In the genomic region with DNA sequence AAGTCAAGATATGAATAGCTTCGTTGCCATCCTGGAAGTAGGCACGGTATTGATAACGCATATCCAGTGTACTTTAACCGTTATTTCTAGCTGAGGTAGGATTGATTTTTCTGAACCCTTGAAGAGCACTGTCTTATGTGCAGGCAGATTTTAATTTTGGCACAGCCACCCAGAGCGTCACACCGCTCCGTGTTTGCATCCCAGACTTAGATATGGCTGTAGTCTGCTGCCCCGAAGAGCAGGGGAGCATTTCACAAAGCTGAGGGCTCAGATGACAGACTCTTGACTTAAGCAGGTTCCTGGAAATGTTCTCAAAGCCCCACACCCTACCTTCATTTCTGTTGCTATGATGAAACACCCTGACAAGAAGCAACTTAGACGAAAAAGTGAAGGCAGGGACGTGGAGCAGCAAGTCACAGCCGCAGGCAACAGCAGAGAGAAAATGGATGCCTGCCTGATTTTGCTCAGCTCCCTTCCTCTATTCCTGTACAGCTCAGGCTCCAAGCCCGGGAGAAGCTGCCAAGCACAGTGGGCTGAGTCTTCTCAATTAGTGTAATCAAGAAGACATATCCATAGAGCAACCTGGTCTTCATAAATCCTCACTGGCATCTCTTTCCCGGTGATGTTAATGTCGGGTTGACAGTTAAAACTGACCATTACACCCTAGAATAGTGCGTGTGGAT, we compare ENCODE assay signal across 13 mouse cellular contexts.
DNase-seq lines count a peak whose midpoint lies in the region.
"Had no signal": no experiment of that assay in that cellular context is flagged by ENCODE, and none has a peak within 500 bp of the region (broad histone marks: within the 10 kb centered on the region; RNA-seq: fewer than 3 reads in every experiment).

No protein-coding gene starts in this region.

- DNase-seq in cerebellum, postnatal 36 days = peak; percentile 23 to 24
- no peak for DNase-seq in cerebellum, adult 11-12 months
- DNase-seq in layer of hippocampus, adult 9-11 months = peak; percentile 14
- no peak for DNase-seq in layer of hippocampus, postnatal 25 days (ENCODE audit: extremely low spot score in 1 of 2, low spot score in 1 of 2)
- peak; percentile 25 for DNase-seq in right cerebral cortex, postnatal 14 days
- DNase-seq in right cerebral cortex, adult 2 months (ENCODE audit: low spot score in 2 of 2) = no peak
- DNase-seq in gastrocnemius, postnatal 36 days = no peak
- DNase-seq: adrenal gland, adult 8-10 months; B cell, adult 2 months; gastrocnemius, postnatal 14 days; kidney, postnatal 25 days; liver, postnatal 0 days; thymus, postnatal 14 days had no signal

- intact Hi-C loops in gastrocnemius, postnatal 36 days (cut with DNase I) = no loop called here

Comparison
In these comparisons a context has a peak if more than half of its experiments do, and no peak if none do; other contexts are left out.
1. DNase-seq: peak in cerebellum, postnatal 36 days (2 of 2), layer of hippocampus, adult 9-11 months (single experiment) and right cerebral cortex, postnatal 14 days (single experiment); none in cerebellum, adult 11-12 months (single experiment), layer of hippocampus, postnatal 25 days (0 of 2), right cerebral cortex, adult 2 months (0 of 2) and gastrocnemius, postnatal 36 days (0 of 2).